Mouse (Mus musculus) hindbrain, embryonic 16.5 days (tissue): ENCODE results near the gene Sftpa1. TPM values are rescaled to one million over a fixed set of nuclear protein-coding genes. Genes with fewer than 3 reads are reported as not detected.

Experiments used
- ATAC-seq: fragments of 200-750 bp; cut with Nextera tagmentation; 2 replicates; pipeline ENCODE4 v1.8.0; 2017; ENCODE audit warnings: moderate TSS enrichment, moderate library complexity
- H3K27ac ChIP-seq: fragments of 300-500 bp; sonication (generic); 2 replicates; pipeline ENCODE4 v1.5.1; 2014; ENCODE audit warnings: low read depth, mild to moderate bottlenecking, control low read depth, low read length, moderate library complexity
- H3K27me3 ChIP-seq: fragments of 300-500 bp; sonication (generic); replicated peaks from 2 replicates; pipeline ENCODE4 v1.6.1; 2014; ENCODE audit warnings: low read length; ENCODE audit not compliant: control insufficient read depth, insufficient read depth
- H3K36me3 ChIP-seq: fragments of 300-500 bp; sonication (generic); 2 replicates; pipeline ENCODE4 v1.6.1; 2014; ENCODE audit warnings: mild to moderate bottlenecking, low read length, moderate library complexity, mixed read lengths; ENCODE audit not compliant: control insufficient read depth, insufficient read depth
- H3K4me1 ChIP-seq: fragments of 300-500 bp; sonication (generic); 2 replicates; pipeline ENCODE4 v1.6.1; 2014; ENCODE audit warnings: low read depth, low read length; ENCODE audit not compliant: control insufficient read depth, insufficient read depth
- H3K4me2 ChIP-seq: fragments of 300-500 bp; sonication (generic); 2 replicates; pipeline ENCODE4 v1.6.1; 2014; ENCODE audit warnings: mild to moderate bottlenecking, low read length, control low read depth, moderate library complexity
- H3K4me3 ChIP-seq: fragments of 300-500 bp; sonication (generic); 2 replicates; pipeline ENCODE4 v1.5.1; 2014; ENCODE audit warnings: mild to moderate bottlenecking, low read length, control low read depth, moderate library complexity
- H3K9ac ChIP-seq: fragments of 300-500 bp; sonication (generic); 2 replicates; pipeline ENCODE4 v1.6.1; 2014; ENCODE audit warnings: low read depth, mild to moderate bottlenecking, control low read depth, low read length, moderate library complexity
- H3K9me3 ChIP-seq: fragments of 300-500 bp; sonication (generic); 2 replicates; pipeline ENCODE4 v1.6.1; 2014; ENCODE audit warnings: mild to moderate bottlenecking, low read length, moderate library complexity; ENCODE audit not compliant: control insufficient read depth
- WGBS: fragments of 180-500 bp; shearing (Covaris S2); extraction: QIAGEN DNeasy Blood & Tissue Kit; methylation state at CpG from one replicate; pipeline ENCODE4 v1.1.7; 2014; 5-methylcytosine and 5-hydroxymethylcytosine counted together
- polyA plus RNA-seq: library from polyadenylated mRNA; unstranded; fragments of >200 nt; fragmentation: Nextera tagmentation; extraction: Ambion mirVana; gene quantifications from 2 replicates; pipeline ENCODE4 v1.2.1, GENCODE M21; 2015

Sftpa1 gene
- not detected in 2 replicates for polyA plus RNA-seq

DNA sequence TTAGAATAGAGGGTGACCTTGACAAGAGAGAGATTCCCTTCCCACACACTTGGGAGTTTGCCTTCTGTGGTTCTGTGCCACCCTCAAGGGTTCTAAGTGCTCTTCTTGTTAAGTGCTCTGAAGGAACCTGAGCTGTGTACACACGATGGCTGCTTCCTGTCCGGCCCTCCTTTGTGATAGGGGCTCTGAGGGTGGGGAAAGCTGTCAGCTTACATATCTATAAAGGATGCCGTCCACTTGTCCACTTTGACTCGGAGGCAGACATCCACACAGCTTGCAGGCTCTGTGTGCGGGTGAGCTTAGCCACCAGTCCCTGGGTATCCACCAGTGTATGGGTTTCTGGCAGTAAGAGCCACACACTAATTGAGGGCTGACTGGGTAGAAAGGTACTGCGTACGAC is at the start of gene Sftpa1:
Gene Sftpa1, plus strand, starts transcription at position 243 of the 400 bp plus-strand sequence.
- no peak for ATAC-seq
- Histone ChIP-seq H3K4me3 (no peak within 1 kb of the TSS), H3K36me3 (no peaks in the 10 kb centered on the region), H3K4me2 (no peak within 1 kb of the TSS), H3K9me3 (no peaks in the 10 kb centered on the region), H3K9ac (no peak within 1 kb of the TSS), H3K27me3 (no peaks in the 10 kb centered on the region), H3K4me1 (no peaks in the 10 kb centered on the region), H3K27ac (no peak within 1 kb of the TSS)
- WGBS, result 88% methylated on average over 7 of the region's 7 CpGs

DNA sequence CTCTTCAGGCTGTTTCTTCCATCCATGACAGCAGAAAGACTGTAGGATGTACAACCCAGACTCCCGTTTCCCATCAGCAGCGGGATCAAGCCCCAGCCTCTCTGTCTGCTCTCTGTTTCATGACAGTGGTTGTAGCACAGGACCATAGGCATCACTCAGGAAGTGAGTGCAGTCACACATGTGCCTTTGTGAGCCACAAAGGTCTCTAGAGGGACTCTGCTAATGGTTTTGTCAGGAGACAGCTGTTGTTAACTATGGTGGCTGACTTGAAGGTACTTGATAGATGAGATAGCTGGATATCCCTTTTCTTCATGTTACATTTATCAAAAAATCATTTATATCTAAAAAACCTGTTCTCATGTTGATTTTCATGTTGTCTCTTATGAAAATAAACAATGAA is 49.2 kb upstream of the Sftpa1 start:
- Histone ChIP-seq H3K4me1 (no peaks in the 10 kb centered on the region), H3K27ac (no peak overlapping the region), H3K36me3 (no peaks in the 10 kb centered on the region), H3K9me3 (no peaks in the 10 kb centered on the region), H3K27me3 (no peaks in the 10 kb centered on the region), H3K4me3 (no peak overlapping the region), H3K4me2 (no peak overlapping the region), H3K9ac (no peak overlapping the region)
- no peak for ATAC-seq
- 94% methylated on average over 2 of the region's 2 CpGs for WGBS

DNA sequence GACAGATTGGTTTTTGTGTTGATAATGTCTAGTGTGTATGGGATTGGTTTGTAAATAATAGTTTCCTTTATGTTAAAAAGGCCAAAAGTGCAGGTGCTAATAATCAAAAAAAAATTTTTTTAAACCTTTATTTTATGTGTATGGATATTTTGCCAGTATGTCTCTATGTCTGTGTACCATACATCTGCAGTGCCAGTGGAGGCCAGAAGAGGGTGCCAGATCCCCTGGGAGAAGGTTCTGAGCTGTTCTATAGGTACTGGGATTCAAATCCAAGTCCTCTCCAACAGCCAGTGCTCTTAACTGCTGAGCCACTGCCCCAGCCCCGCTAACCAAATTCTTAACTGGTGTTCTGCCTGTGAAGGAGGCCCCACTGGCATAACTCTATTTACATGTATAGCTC is 44.1 kb upstream of the Sftpa1 start:
- Histone ChIP-seq H3K4me2 (no peak overlapping the region), H3K27ac (no peak overlapping the region), H3K36me3 (no peaks in the 10 kb centered on the region), H3K9me3 (no peaks in the 10 kb centered on the region), H3K4me1 (no peaks in the 10 kb centered on the region), H3K9ac (no peak overlapping the region), H3K4me3 (no peak overlapping the region), H3K27me3 (no peaks in the 10 kb centered on the region)
- ATAC-seq, result no peak
- WGBS, result 100% methylated on average over 1 of the region's 1 CpGs

DNA sequence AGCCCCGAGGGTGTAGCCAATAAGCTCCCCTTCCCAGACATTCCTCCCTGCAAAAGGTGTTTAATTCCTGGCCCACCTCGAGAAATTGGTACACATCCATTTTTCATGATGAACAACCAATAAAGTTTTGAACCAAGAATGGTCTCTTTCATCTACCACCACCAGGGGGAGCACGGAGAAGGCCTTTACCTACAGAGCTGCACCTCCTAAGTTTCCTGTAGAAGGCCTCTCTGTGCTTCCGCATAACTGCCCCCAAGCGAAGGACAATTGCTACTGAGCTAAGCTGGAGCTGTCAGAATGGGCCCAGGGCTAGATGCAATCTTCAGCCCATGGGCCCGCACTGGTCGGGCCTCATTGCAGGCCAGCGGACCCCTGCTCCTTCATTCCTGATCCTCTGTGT is 40.8 kb upstream of the Sftpa1 start:
- no peak for ATAC-seq
- Histone ChIP-seq H3K4me1 (no peaks in the 10 kb centered on the region), H3K36me3 (no peaks in the 10 kb centered on the region), H3K4me2 (no peak overlapping the region), H3K27me3 (no peaks in the 10 kb centered on the region), H3K4me3 (no peak overlapping the region), H3K27ac (no peak overlapping the region), H3K9ac (no peak overlapping the region), H3K9me3 (no peaks in the 10 kb centered on the region)
- WGBS, result 46% methylated on average over 8 of the region's 8 CpGs

DNA sequence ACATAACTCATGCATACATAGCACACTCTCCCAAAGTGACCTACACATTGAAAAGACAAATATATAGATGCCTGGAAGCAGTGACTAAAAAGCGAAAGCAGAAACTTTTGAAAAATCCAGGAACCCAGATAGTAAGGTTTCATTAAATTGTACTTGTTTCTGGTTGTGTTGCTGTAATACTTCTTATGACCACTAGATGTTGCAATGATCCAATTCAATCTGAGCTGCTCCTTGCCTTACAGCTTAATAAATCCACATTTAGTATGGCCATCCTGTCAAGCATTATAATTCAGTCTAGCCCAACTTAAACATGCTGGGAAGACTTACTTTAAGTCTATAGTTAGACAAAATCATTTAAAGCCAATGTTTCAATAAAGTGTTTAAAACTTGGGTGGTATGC is 37.5 kb upstream of the Sftpa1 start:
- no peak for ATAC-seq
- Histone ChIP-seq H3K4me3 (no peak overlapping the region), H3K9me3 (no peaks in the 10 kb centered on the region), H3K4me1 (no peaks in the 10 kb centered on the region), H3K27ac (no peak overlapping the region), H3K9ac (no peak overlapping the region), H3K36me3 (no peaks in the 10 kb centered on the region), H3K4me2 (no peak overlapping the region), H3K27me3 (no peaks in the 10 kb centered on the region)
- 67% methylated on average over 1 of the region's 1 CpGs for WGBS

DNA sequence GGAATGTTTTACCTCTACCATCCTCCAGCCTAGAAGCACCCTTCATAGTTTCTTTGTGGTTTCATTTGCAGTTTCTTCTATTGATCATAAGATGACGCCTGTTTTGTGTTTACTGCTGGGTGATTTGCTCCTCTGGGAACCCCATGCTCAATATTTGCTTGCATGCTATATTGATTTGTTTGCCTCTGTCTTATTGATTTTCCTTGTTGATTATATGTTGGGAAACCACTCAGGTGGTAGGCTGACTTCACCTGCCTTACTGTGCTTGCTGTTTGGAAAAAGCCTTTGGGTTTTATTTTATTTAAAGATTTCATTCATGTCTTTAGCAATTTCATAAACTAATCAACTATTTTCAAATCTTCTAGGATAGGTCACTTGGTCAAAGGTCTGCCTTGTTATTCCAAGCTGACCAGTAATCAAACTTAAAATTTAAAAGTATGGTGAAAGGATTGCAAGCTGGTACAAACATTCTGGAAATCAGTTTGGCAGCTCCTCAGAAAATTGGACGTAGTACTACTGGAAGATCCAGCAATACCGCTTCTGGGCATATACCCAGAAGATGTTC is 35.2 kb upstream of the Sftpa1 start:
- no peak overlapping the region for H3K27ac ChIP-seq
- no peak overlapping the region for H3K4me3 ChIP-seq
- WGBS, result 85% methylated on average over 3 of the region's 3 CpGs
- no peaks in the 10 kb centered on the region for H3K36me3 ChIP-seq
- H3K9ac ChIP-seq, result no peak overlapping the region
- no peak for ATAC-seq
- H3K9me3 ChIP-seq, result no peaks in the 10 kb centered on the region
- H3K4me2 ChIP-seq, result no peak overlapping the region
- H3K27me3 ChIP-seq, result no peaks in the 10 kb centered on the region
- no peaks in the 10 kb centered on the region for H3K4me1 ChIP-seq

DNA sequence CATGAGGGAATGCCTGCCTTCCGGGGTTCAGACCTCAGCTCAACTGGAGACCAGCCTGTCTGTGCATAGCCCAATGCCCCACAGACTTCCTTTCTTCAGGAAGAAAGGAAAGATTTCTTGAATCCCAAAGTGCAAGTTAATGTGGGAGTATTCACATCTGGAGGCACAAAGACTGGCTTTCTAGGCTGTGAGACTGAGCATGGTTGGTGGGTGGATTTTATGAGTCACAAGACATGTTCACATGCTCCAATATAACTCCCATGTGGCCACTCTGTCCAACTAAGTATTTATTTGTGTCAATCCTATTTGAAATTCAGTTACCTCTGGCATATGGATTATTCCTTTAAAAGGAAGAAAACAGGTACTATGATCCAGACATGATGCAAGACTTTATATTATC is 32.9 kb upstream of the Sftpa1 start:
- no peak for ATAC-seq
- 88% methylated on average over 1 of the region's 1 CpGs for WGBS
- no peak overlapping the region for H3K27ac ChIP-seq

DNA sequence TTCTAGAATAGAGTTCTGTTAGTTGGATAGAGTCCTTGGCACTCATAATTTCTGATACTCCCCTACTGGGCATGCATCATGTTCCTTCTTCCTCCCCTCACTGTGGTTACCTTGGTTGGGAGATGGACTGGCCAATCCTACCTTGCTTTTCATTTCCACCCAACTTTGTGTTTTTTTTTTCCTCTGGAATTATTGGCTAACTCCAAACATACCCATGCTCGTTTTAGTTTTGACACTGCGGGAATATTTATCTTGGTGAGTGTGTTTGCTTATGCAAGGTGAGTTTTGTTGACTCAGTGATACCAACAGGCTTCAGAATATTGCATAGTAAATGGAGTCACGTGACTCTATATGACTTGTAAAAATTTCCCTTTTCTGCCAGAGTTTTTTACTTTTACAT is 30.9 kb upstream of the Sftpa1 start:
- Histone ChIP-seq H3K4me1 (no peaks in the 10 kb centered on the region), H3K9ac (no peak overlapping the region), H3K4me3 (no peak overlapping the region), H3K9me3 (no peaks in the 10 kb centered on the region), H3K36me3 (no peaks in the 10 kb centered on the region), H3K27ac (no peak overlapping the region), H3K4me2 (no peak overlapping the region), H3K27me3 (no peaks in the 10 kb centered on the region)
- ATAC-seq, result no peak
- WGBS, result 93% methylated on average over 3 of the region's 3 CpGs

More for the DNA sequence above, 32.9 kb upstream of the Sftpa1 start:
- H3K9me3 ChIP-seq, result no peaks in the 10 kb centered on the region
- H3K36me3 ChIP-seq, result no peaks in the 10 kb centered on the region
- H3K27me3 ChIP-seq, result no peaks in the 10 kb centered on the region
- no peak overlapping the region for H3K9ac ChIP-seq
- no peak overlapping the region for H3K4me3 ChIP-seq
- no peaks in the 10 kb centered on the region for H3K4me1 ChIP-seq
- H3K4me2 ChIP-seq, result no peak overlapping the region

DNA sequence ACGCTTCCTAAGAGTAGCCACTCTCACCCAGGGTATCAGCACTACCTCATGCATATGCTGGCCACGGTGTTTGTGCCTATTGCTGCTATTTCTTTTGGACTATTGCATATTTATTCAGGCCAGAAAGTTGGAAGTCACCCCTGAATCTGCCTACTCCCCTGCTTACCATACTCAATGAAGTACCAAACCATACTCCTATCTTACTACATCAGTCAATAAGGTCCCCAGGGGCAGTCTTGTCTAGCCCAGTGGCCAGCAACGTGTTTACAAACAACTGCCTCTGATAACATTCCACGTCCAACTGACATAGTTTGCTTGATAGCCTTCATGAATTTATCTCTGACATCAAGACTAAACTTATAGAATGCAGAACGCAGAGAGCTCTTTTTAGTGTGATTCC is 30.3 kb upstream of the Sftpa1 start:
- 84% methylated on average over 5 of the region's 5 CpGs for WGBS
- no peak overlapping the region for H3K9ac ChIP-seq
- H3K4me3 ChIP-seq, result no peak overlapping the region
- no peaks in the 10 kb centered on the region for H3K36me3 ChIP-seq
- H3K9me3 ChIP-seq, result no peaks in the 10 kb centered on the region
- no peaks in the 10 kb centered on the region for H3K4me1 ChIP-seq
- H3K4me2 ChIP-seq, result no peak overlapping the region
- ATAC-seq, result no peak
- H3K27ac ChIP-seq, result no peak overlapping the region
- H3K27me3 ChIP-seq, result no peaks in the 10 kb centered on the region

DNA sequence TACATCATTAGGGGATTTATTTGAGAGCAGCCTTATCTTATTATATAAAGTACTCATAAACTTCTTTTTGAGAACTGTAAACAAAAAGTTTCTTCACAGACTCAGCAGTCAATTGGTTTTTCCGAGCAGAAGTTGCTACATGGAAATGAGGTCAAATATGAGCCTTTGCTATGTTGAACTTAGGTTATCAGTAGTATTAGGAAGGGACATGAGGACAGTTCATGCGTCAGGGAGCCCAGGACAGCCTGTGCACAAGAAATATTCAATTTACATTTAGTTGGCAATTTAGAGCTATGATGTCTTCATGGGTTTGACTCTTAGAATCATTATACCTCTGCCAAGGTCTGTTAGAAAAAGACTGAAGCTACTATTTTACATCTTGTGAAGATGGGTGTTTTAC is 29.3 kb upstream of the Sftpa1 start:
- Histone ChIP-seq H3K9me3 (no peaks in the 10 kb centered on the region), H3K27ac (no peak overlapping the region), H3K9ac (no peak overlapping the region), H3K4me1 (no peaks in the 10 kb centered on the region), H3K36me3 (no peaks in the 10 kb centered on the region), H3K4me2 (no peak overlapping the region), H3K4me3 (no peak overlapping the region), H3K27me3 (no peaks in the 10 kb centered on the region)
- ATAC-seq, result no peak
- 87% methylated on average over 2 of the region's 2 CpGs for WGBS
